ENCODE assay signal across 22 mouse cellular contexts in genomic region chr11:51757625-51758024, GRCm38 (mm10). TPM values are rescaled to one million over a fixed set of nuclear protein-coding genes. Genes with fewer than 3 reads are reported as not detected.
DNase-seq lines count a peak whose midpoint lies in the region; ATAC-seq and TF ChIP-seq lines count a peak whose summit lies in the region.
"Had no signal": no experiment of that assay in that cellular context is flagged by ENCODE, and none has a peak within 500 bp of the region (broad histone marks: within the 10 kb centered on the region; RNA-seq: fewer than 3 reads in every experiment).

No protein-coding gene starts in this region.

- no peak overlapping the region for H3K27ac ChIP-seq in hindbrain, embryonic 15.5 days (replicated peaks)
- no peak overlapping the region for H3K27ac ChIP-seq in hindbrain, postnatal 0 days
- H3K27ac ChIP-seq in liver, embryonic 16.5 days (ENCODE audit: low read length) = peak overlapping the region; percentile 91
- no peak overlapping the region for H3K27ac ChIP-seq in hindbrain, embryonic 10.5 days
- no peak overlapping the region for H3K27ac ChIP-seq in cerebellum, adult 2 months (ENCODE audit: insufficient read depth, low read length)
- H3K27ac ChIP-seq: forebrain, embryonic 15.5 days; neural tube, embryonic 12.5 days had no signal

- no peak for TF ChIP-seq CTCF in hindbrain, postnatal 0 days (IDR thresholded peaks at IDR 0.05; ENCODE audit: low read depth)
- no peak for TF ChIP-seq CTCF in cerebellum, adult 2 months (IDR thresholded peaks at IDR 0.05; ENCODE audit: borderline replicate concordance, insufficient read depth, low read depth, low read length)

- H3K9me3 ChIP-seq in hindbrain, embryonic 15.5 days = no peaks in the 10 kb centered on the region
- no peaks in the 10 kb centered on the region for H3K9me3 ChIP-seq in hindbrain, postnatal 0 days (ENCODE audit: low read length)
- H3K9me3 ChIP-seq in liver, embryonic 16.5 days (replicated peaks; ENCODE audit: control insufficient read depth, low read length) = no peaks in the 10 kb centered on the region
- no peaks in the 10 kb centered on the region for H3K9me3 ChIP-seq in hindbrain, embryonic 10.5 days
- H3K9me3 ChIP-seq: forebrain, embryonic 15.5 days; G1E; midbrain, embryonic 15.5 days; neural tube, embryonic 12.5 days had no signal

- DNase-seq in hindbrain, postnatal 0 days (ENCODE audit: low spot score) = no peak
- DNase-seq in A20 (ENCODE audit: low read depth, low spot score) = peak; percentile 57
- no peak for DNase-seq in hindbrain, embryonic 10.5 days (ENCODE audit: low spot score)
- DNase-seq in kidney, adult 8-10 months = no peak
- DNase-seq in cerebellum, adult 2 months = no peak
- DNase-seq: adrenal gland, postnatal 10 days; cerebellum, adult 8-10 months; cerebellum, postnatal 36 days; gastrocnemius, postnatal 14 days; kidney, adult 9 months; lung, embryonic 14.5 days; lung, postnatal 36 days; right cerebral cortex, postnatal 25 days; thymus, postnatal 14 days had no signal

- no peak overlapping the region for H3K4me3 ChIP-seq in hindbrain, embryonic 15.5 days
- no peak overlapping the region for H3K4me3 ChIP-seq in hindbrain, postnatal 0 days (ENCODE audit: low read length)
- no peak overlapping the region for H3K4me3 ChIP-seq in liver, embryonic 16.5 days (ENCODE audit: low read depth, low read length)
- H3K4me3 ChIP-seq in hindbrain, embryonic 10.5 days = no peak overlapping the region
- no peak overlapping the region for H3K4me3 ChIP-seq in cerebellum, adult 2 months (replicated peaks; ENCODE audit: insufficient read depth, low read depth, low read length)

- TF ChIP-seq POLR2A in cerebellum, adult 2 months (IDR thresholded peaks at IDR 0.05; ENCODE audit: borderline replicate concordance, insufficient read depth, low read length) = no peak

- 95% methylated on average over 5 of the region's 5 CpGs for WGBS in hindbrain, embryonic 15.5 days
- 93% methylated on average over 5 of the region's 5 CpGs for WGBS in hindbrain, postnatal 0 days
- 32% methylated on average over 5 of the region's 5 CpGs for WGBS in liver, embryonic 16.5 days (ENCODE audit: insufficient replicate concordance)
- 92% methylated on average over 5 of the region's 5 CpGs for WGBS in hindbrain, embryonic 10.5 days
- 84% methylated on average over 5 of the region's 5 CpGs for WGBS in cerebellum, adult 2 months

- no peak for ATAC-seq in hindbrain, embryonic 15.5 days (ENCODE audit: low FRiP score, low read depth)
- ATAC-seq in hindbrain, postnatal 0 days = no peak
- ATAC-seq in granulocyte monocyte progenitor cell, adult 5-6 weeks (replicated peaks; ENCODE audit: poor library complexity, severe bottlenecking) = peak; percentile 15; the same call in 1 of the 2 replicates
- no peak for ATAC-seq in liver, embryonic 16.5 days (ENCODE audit: low read depth)
- ATAC-seq: forebrain, embryonic 15.5 days; hindbrain, embryonic 16.5 days had no signal

- H3K27me3 ChIP-seq in hindbrain, embryonic 15.5 days = 0 out of 2 replicates have a peak, but pooled peaks cover 12% of the 10 kb centered on the region
- no peaks in the 10 kb centered on the region for H3K27me3 ChIP-seq in hindbrain, postnatal 0 days (ENCODE audit: insufficient read depth, low read length)
- peaks cover 2% of the 10 kb centered on the region for H3K27me3 ChIP-seq in liver, embryonic 16.5 days (ENCODE audit: control insufficient read depth, insufficient read depth, low read depth, low read length)
- H3K27me3 ChIP-seq in hindbrain, embryonic 10.5 days (ENCODE audit: insufficient read depth, poor library complexity, severe bottlenecking) = no peaks in the 10 kb centered on the region
- no peaks in the 10 kb centered on the region for H3K27me3 ChIP-seq in cerebellum, adult 2 months (ENCODE audit: control insufficient read depth, insufficient read depth, low read length)
- H3K27me3 ChIP-seq: forebrain, embryonic 15.5 days; neural tube, embryonic 12.5 days had no signal

- H3K9ac ChIP-seq in hindbrain, embryonic 15.5 days = no peak overlapping the region
- no peak overlapping the region for H3K9ac ChIP-seq in hindbrain, postnatal 0 days (replicated peaks; ENCODE audit: low read length)
- no peak overlapping the region for H3K9ac ChIP-seq in liver, embryonic 16.5 days (ENCODE audit: low read depth, low read length)
- H3K9ac ChIP-seq: neural tube, embryonic 12.5 days had no signal

- H3K4me1 ChIP-seq in hindbrain, embryonic 15.5 days (replicated peaks) = peaks cover 29% of the 10 kb centered on the region
- H3K4me1 ChIP-seq in hindbrain, postnatal 0 days (ENCODE audit: insufficient read depth, low read length) = peaks cover 17% of the 10 kb centered on the region
- H3K4me1 ChIP-seq in liver, embryonic 16.5 days (ENCODE audit: control insufficient read depth, low read depth, low read length) = peaks cover 32% of the 10 kb centered on the region
- H3K4me1 ChIP-seq in hindbrain, embryonic 10.5 days (replicated peaks) = peaks cover 24% of the 10 kb centered on the region
- H3K4me1 ChIP-seq in cerebellum, adult 2 months (ENCODE audit: control insufficient read depth, insufficient read depth, low read length) = no peaks in the 10 kb centered on the region; the same call in 1 of the 2 replicates

- 0 out of 2 replicates have a peak overlapping the region, but pooled peaks have one; percentile 88 for H3K4me2 ChIP-seq in hindbrain, embryonic 15.5 days
- no peak overlapping the region for H3K4me2 ChIP-seq in hindbrain, postnatal 0 days (ENCODE audit: low read depth, low read length)
- H3K4me2 ChIP-seq in liver, embryonic 16.5 days (ENCODE audit: low read depth, low read length) = peak overlapping the region; percentile 92; the same call in 1 of the 2 replicates

- no peaks in the 10 kb centered on the region for H3K36me3 ChIP-seq in hindbrain, embryonic 15.5 days
- no peaks in the 10 kb centered on the region for H3K36me3 ChIP-seq in hindbrain, postnatal 0 days (ENCODE audit: insufficient read depth, low read length)
- H3K36me3 ChIP-seq in liver, embryonic 16.5 days (ENCODE audit: control insufficient read depth, insufficient read depth) = no peaks in the 10 kb centered on the region; the same call in 1 of the 2 replicates
- no peaks in the 10 kb centered on the region for H3K36me3 ChIP-seq in hindbrain, embryonic 10.5 days
- H3K36me3 ChIP-seq: forebrain, embryonic 15.5 days; midbrain, embryonic 15.5 days; neural tube, embryonic 12.5 days had no signal

RNA-seq across cellular contexts. Expression of gene Sec24a, which starts 5.8 kb away (rescaled TPM):
- polyA plus RNA-seq in hindbrain, embryonic 15.5 days (2015; fragmentation: Nextera tagmentation; extraction: Ambion mirVana) = 14.2 and 15.9 TPM in 2 replicates
- 13.4 and 13.9 TPM in 2 replicates for total RNA-seq in hindbrain, postnatal 0 days (2014; rRNA removed)
- polyA plus RNA-seq in hindbrain, postnatal 0 days (2015; fragmentation: Nextera tagmentation; extraction: Ambion mirVana) = 10.6 and 11.9 TPM in 2 replicates
- 19.9 and 25.1 TPM in 2 replicates for total RNA-seq in granulocyte monocyte progenitor cell, adult 5-6 weeks (2014; fragmentation: Nextera tagmentation)
- total RNA-seq in granulocyte monocyte progenitor cell, adult 5-6 weeks (2017) = 7.0 and 7.7 TPM in 2 replicates
- polyA plus RNA-seq in liver, embryonic 16.5 days (2015; fragmentation: Nextera tagmentation; extraction: Ambion mirVana) = 7.9 and 8.8 TPM in 2 replicates
- polyA plus RNA-seq in hindbrain, embryonic 10.5 days (2016; fragmentation: Nextera tagmentation; extraction: Ambion mirVana) = 12.5 and 13.3 TPM in 2 replicates
- polyA plus RNA-seq in cerebellum, adult 2 months (2012; rRNA removed) = 11.0 and 12.3 TPM in 2 replicates

RNA-seq across cellular contexts. Expression of gene Sar1b, which starts 5.9 kb away (rescaled TPM):
- 196 and 197 TPM in 2 replicates for polyA plus RNA-seq in hindbrain, embryonic 15.5 days (2015; fragmentation: Nextera tagmentation; extraction: Ambion mirVana)
- 78.2 and 118 TPM in 2 replicates for total RNA-seq in hindbrain, postnatal 0 days (2014; rRNA removed)
- 235 and 244 TPM in 2 replicates for polyA plus RNA-seq in hindbrain, postnatal 0 days (2015; fragmentation: Nextera tagmentation; extraction: Ambion mirVana)
- 61.3 and 80.3 TPM in 2 replicates for total RNA-seq in granulocyte monocyte progenitor cell, adult 5-6 weeks (2014; fragmentation: Nextera tagmentation)
- 73.4 and 74.5 TPM in 2 replicates for total RNA-seq in granulocyte monocyte progenitor cell, adult 5-6 weeks (2017)
- polyA plus RNA-seq in liver, embryonic 16.5 days (2015; fragmentation: Nextera tagmentation; extraction: Ambion mirVana) = 73.4 and 77.2 TPM in 2 replicates
- 117 and 135 TPM in 2 replicates for polyA plus RNA-seq in hindbrain, embryonic 10.5 days (2016; fragmentation: Nextera tagmentation; extraction: Ambion mirVana)
- polyA plus RNA-seq in cerebellum, adult 2 months (2012; rRNA removed) = 93.3 and 95.1 TPM in 2 replicates
